Mouse (Mus musculus) testis, adult 2 months (tissue): Measurements from ENCODE around the gene Nhlrc2. TPM values are rescaled to one million over a fixed set of nuclear protein-coding genes. Genes with fewer than 3 reads are reported as not detected.

Experiments used
- H3K27ac ChIP-seq: fragments of 200-500 bp; 2 replicates; pipeline ENCODE4 v1.5.1; 2012; ENCODE audit warnings: low read depth, low read length; ENCODE audit not compliant: control insufficient read depth, insufficient read depth
- H3K27me3 ChIP-seq: fragments of 200-500 bp; 2 replicates; pipeline ENCODE4 v1.6.1; 2012; ENCODE audit warnings: mild to moderate bottlenecking, low read length, moderate library complexity; ENCODE audit not compliant: control insufficient read depth, insufficient read depth
- H3K36me3 ChIP-seq: fragments of 200-500 bp; 2 replicates; pipeline ENCODE4 v1.6.1; 2012; ENCODE audit warnings: mild to moderate bottlenecking, low read length; ENCODE audit not compliant: control insufficient read depth, insufficient read depth
- H3K4me1 ChIP-seq: fragments of 200-500 bp; 2 replicates; pipeline ENCODE4 v1.6.1; 2012; ENCODE audit warnings: low read length; ENCODE audit not compliant: control insufficient read depth, insufficient read depth
- H3K4me3 ChIP-seq: fragments of 200-500 bp; 2 replicates; pipeline ENCODE4 v1.5.1; 2012; ENCODE audit warnings: low read depth, mild to moderate bottlenecking, low read length, moderate library complexity, mixed read lengths; ENCODE audit not compliant: control insufficient read depth
- CTCF ChIP-seq: fragments of 200-500 bp; IDR thresholded peaks from 2 replicates; pipeline ENCODE4 v1.5.1; 2012; ENCODE audit warnings: low read depth, mild to moderate bottlenecking, inconsistent platforms, low read length, moderate library complexity; ENCODE audit not compliant: control insufficient read depth, insufficient read depth, insufficient replicate concordance
- POLR2A ChIP-seq: fragments of 200-500 bp; IDR thresholded peaks from 2 replicates; pipeline ENCODE4 v1.6.1; 2012; ENCODE audit warnings: low read depth, mild to moderate bottlenecking, inconsistent platforms, low read length, moderate library complexity; ENCODE audit not compliant: control insufficient read depth
- polyA plus RNA-seq: library from polyadenylated mRNA; depleted of rRNA; stranded (reverse); fragments of >200 nt; gene quantifications from 2 replicates; pipeline ENCODE4 v1.2.3, GENCODE M21; 2012

Nhlrc2 gene
- polyA plus RNA-seq, 1 experiment, result 1.8 TPM

DNA sequence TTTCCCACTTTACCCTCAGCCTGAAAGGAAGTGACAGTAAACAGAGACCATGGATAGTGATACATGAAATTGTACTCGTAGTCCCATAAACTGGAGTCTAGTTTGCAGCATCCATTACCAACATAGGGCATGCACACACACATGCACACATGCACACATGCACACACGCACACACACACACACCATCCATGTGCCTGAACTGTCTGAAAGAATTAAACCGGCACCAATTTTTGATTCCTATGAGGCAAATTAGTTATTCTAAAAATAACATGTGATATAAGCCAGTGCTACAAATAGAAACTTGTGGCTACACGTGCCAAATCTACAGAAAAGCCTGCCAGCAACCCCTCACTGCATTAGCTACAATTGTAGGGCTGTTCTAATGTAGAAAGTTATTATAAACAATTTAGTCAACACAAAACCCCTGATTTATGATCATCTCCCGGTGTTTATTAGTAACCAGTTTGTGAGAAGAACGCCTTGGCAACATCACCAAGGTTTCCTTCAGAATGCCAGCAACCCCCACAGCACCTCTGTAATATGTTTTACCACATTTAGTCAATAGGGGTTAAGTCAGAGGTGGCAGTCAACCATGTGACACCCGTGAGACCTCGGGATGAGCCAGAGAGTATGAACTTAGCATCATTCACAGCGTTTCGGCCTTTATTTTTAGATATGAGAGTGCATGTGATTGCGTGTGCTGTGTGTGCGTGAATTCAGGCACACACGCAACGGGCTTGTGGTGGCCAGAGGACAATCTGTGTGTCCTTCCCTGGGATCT, 14.6 kb upstream of the Nhlrc2 start:
- H3K27me3 ChIP-seq, result no peaks in the 10 kb centered on the region

DNA sequence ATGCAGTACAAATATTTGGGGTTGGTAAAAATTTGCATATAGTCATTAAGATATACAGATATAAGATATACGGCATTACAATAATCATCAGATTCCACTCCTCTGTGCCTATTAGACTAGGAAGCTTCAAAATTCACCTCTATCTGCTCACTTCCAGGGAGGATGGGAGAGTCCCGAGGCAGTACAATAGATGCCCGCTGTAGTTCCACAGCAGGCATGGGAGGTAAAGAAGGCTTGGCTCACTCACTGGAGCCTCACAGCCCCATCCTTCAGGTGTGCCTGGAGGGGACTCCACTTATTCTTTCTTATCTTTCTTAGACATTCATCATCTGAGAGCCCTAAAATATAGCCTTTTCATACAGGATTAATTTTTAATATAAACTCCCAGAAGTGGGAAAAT, 13.7 kb upstream of the Nhlrc2 start:
- Histone ChIP-seq H3K4me1 (no peaks in the 10 kb centered on the region), H3K36me3 (no peaks in the 10 kb centered on the region; the same call in 1 of the 2 replicates), H3K4me3 (no peak overlapping the region), H3K27ac (no peak overlapping the region), H3K27me3 (no peaks in the 10 kb centered on the region)
- TF ChIP-seq POLR2A (no peak), CTCF (no peak)

More for the DNA sequence above, 14.6 kb upstream of the Nhlrc2 start:
- TF ChIP-seq POLR2A (no peak), CTCF (no peak)
- no peak overlapping the region for H3K4me3 ChIP-seq
- no peaks in the 10 kb centered on the region for H3K4me1 ChIP-seq
- no peaks in the 10 kb centered on the region; the same call in 1 of the 2 replicates for H3K36me3 ChIP-seq
- no peak overlapping the region for H3K27ac ChIP-seq

DNA sequence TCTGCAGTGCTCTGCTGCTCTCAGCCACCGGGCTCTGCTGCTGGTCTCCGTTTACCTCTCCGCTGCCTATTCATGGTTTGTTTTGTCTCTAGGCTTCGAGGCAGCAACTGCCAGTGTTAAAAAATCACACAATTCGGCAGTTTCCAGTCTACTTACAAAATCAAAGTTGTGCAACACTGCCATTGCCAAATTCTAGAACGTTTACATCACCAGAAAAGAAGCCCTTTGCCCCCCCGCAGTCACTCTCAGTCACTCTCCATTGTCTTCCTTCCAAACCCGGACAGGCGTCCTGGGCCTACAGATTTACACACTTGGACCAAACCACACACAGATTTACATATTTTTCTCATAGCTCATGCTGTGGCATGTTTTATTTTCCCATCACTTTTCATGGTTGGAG, 13.0 kb upstream of the Nhlrc2 start:
- H3K27me3 ChIP-seq, result no peaks in the 10 kb centered on the region
- no peaks in the 10 kb centered on the region; the same call in 1 of the 2 replicates for H3K36me3 ChIP-seq
- no peak for TF ChIP-seq POLR2A
- TF ChIP-seq CTCF, result no peak
- no peak overlapping the region for H3K4me3 ChIP-seq
- H3K27ac ChIP-seq, result no peak overlapping the region
- no peaks in the 10 kb centered on the region for H3K4me1 ChIP-seq

DNA sequence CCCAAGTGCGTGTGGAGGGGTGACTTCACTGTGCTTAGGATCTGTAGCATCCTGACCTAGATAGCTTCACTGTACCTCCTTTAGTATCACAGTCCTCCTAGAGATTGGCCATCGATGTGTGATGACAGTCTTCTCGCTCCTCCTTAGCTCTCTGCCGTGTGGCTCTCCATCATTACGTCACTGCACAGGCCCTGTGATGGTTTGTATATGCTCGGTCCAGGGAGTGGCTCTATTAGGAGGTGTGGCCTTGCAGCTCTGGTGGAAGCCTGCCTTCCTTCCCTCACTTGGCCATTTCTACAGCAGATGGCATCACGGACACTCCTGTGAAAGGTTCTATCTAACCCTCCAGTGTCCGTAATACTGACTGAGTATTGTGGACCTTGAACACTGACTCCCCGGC, 12.3 kb upstream of the Nhlrc2 start:
- H3K27ac ChIP-seq, result no peak overlapping the region

DNA sequence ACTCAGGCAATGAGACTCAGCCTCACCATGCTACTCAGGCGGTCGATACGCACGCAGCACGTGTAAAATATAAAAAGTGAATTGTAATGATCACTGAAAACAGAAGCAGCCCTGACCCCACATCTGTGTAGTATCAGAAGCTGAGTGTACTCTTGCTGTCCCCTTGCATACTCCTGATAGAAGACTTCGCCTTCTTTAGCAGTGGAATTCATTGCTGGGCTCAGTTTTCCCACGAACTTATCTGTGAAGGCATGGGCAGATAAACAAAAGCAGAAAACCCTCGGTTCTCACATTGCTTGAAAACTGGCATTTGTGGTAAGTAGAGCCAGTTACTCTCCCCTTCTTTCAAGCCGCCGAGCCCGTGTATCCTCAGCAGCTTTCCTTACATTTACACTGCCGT, 4.7 kb upstream of the Nhlrc2 start:
- H3K27me3 ChIP-seq, result no peaks in the 10 kb centered on the region
- no peak overlapping the region for H3K4me3 ChIP-seq
- no peaks in the 10 kb centered on the region for H3K4me1 ChIP-seq
- no peak overlapping the region for H3K27ac ChIP-seq
- TF ChIP-seq POLR2A (no peak), CTCF (no peak)
- H3K36me3 ChIP-seq, result no peaks in the 10 kb centered on the region

More for the DNA sequence above, 12.3 kb upstream of the Nhlrc2 start:
- TF ChIP-seq POLR2A, result no peak
- TF ChIP-seq CTCF, result no peak
- Histone ChIP-seq H3K27me3 (no peaks in the 10 kb centered on the region), H3K4me3 (no peak overlapping the region), H3K36me3 (no peaks in the 10 kb centered on the region; the same call in 1 of the 2 replicates), H3K4me1 (no peaks in the 10 kb centered on the region)

DNA sequence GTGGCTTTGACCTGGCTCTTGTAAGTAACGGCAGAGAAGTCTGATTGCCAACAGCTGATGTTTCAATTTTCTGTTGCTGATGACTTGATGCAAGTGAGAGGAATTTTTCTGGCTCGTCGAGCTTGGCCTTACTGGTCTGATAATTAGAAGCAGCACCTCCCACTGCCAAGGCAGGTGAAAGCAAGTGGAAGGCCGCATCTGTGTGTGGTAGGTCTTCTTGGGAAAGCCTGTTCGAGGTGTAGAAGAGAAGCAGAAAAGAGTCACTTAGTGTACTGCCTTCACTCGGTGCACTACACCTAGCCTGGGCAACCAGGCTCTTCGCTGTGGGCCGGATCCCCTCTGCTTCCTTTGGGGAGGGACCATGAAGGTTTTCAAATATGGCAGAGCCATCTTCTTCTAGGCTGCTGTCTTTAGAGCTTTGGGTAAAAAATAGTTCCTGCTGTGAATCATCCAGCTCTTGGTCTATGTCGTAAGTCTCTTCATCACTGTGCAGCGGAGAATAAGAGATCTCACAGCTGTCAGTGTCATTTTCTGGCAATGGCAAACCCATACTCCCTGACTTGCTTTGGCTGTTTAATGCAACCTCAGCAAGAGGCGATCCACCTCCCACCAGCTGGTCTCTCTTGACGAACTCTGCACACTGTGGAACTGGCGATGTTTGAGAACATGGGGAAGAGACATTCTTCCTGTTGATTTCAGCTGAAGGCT, 3.2 kb upstream of the Nhlrc2 start:
- TF ChIP-seq CTCF (no peak), POLR2A (no peak)
- H3K27ac ChIP-seq, result no peak overlapping the region
- H3K4me3 ChIP-seq, result no peak overlapping the region
- peaks cover 10% of the 10 kb centered on the region; the same call in 1 of the 2 replicates for H3K4me1 ChIP-seq
- H3K27me3 ChIP-seq, result no peaks in the 10 kb centered on the region
- H3K36me3 ChIP-seq, result no peaks in the 10 kb centered on the region

DNA sequence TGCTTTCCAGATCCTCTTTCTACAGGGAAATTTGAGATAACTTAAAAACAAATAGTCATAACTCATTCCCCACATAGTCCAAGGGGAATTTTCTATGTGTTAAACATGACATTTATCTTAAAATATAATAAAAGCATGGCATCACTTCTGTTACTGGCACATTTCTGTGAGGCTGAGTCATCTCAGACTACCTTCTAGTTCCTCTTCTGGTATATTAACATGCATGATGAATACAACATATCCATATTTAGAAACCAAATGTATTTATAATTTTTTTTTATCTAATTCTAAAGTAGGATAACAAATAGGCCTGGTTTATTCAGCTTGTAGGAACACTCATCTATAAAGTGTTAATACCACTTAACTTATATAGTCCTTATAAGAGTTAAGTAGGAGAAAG, 2.0 kb upstream of the Nhlrc2 start:
- Histone ChIP-seq H3K4me3 (no peak overlapping the region), H3K4me1 (peaks cover 10% of the 10 kb centered on the region; the same call in 1 of the 2 replicates), H3K27ac (no peak overlapping the region), H3K27me3 (no peaks in the 10 kb centered on the region), H3K36me3 (no peaks in the 10 kb centered on the region)
- TF ChIP-seq POLR2A (no peak), CTCF (no peak)
